Mouse (Mus musculus) A20 (cell line): Measurements from ENCODE around the gene Lrrc28.

Experiments used
- DNase-seq: peaks from one replicate; pipeline ENCODE4 v3.0.0-alpha.2; 2011; ENCODE audit warnings: low read depth, low spot score

Gene Lrrc28

GRCm38 (mm10) chr7:67645681-67646014, 580 bp upstream of the Lrrc28 start:
- DNase-seq = no peak

GRCm38 (mm10) chr7:67644291-67644690, 777 bp downstream of the Lrrc28 start:
- no peak for DNase-seq

DNA sequence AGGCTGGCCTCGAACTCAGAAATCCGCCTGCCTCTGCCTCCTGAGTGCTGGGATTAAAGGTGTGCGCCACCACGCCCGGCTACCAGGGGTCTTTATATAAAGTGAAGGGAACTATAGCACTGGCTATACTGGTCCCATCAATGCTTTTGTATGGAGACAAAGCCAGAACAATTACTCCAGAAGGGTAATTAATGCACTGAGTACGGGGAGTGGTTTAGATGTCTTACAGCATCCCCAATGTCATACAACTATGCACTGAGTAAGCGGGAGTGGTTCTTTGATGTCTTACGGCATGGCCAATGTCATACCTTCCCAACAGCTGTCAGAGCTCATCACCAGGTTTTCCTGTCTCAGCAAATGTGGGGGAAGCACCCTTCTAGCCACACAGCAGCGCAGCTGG, 2.1 kb downstream of the Lrrc28 start:
- DNase-seq = no peak

DNA sequence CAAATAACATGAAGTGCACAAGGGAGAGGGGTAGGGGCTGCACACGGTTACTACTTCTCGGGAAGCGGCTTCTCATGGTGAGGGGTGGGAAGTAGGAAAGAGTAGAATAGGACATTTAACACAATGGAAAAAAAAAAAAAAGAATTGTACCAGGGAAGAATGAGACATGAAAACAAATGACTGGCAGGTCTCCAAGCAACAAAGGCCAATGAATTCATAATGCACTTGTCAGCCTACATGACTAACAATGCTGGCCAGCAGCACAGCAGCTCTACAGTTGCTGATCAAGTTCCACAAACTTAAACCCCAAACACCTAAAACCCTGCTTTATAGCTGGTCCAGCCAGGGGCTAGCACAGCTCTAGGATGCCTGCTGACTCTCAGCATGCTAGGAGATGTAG, 6.1 kb downstream of the Lrrc28 start:
- no peak for DNase-seq

DNA sequence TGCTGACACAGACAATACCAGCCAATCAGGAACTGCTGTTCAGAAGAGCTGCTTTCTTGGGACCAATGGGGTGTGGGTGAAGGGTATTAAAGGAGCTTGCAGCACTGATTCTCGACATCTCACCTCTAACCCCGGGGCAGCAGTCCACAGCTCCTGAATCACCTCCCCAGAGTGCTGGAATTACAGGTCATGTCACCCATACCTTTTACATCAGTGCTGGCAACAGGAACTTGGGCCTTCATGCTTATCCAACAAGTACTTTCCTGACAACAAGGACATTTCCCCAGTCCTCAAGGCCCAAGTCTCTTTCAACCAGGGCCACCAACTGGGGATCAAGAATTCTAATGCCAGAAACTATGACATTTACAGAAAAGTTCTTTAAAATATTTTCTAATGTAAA, 8.9 kb downstream of the Lrrc28 start:
- DNase-seq = no peak

GRCm38 (mm10) chr7:67634210-67634609, 10.9 kb downstream of the Lrrc28 start:
- DNase-seq = no peak

- DNase-seq = peak; percentile 32
Observed at GRCm38 (mm10) chr7:67632380-67632779, 12.7 kb downstream of the Lrrc28 start.

DNA sequence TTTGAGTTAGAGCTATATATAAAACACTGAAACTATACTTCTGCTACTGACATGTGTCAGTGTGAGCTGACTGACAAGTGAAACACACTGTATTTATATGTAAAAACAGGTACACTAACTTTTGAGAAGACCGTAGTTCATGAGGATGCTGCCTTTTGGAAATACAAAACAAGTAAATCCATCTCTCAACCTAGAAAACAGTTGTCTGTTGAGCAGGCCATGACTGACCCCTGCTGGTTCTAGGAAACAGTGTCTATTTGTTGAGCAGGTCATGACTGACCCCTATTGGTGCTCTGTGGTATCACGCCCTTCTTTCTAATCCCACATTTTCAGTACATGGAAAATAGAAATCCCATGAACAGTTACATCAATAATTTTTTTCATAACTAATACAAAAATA, 14.3 kb downstream of the Lrrc28 start:
- DNase-seq = peak; percentile 80

- peak; percentile 47 for DNase-seq
Observed at GRCm38 (mm10) chr7:67629681-67630080, 15.4 kb downstream of the Lrrc28 start.

GRCm38 (mm10) chr7:67626671-67627070, 18.4 kb downstream of the Lrrc28 start:
- DNase-seq = no peak

- no peak for DNase-seq
Observed at GRCm38 (mm10) chr7:67622151-67622550, 22.9 kb downstream of the Lrrc28 start.

DNA sequence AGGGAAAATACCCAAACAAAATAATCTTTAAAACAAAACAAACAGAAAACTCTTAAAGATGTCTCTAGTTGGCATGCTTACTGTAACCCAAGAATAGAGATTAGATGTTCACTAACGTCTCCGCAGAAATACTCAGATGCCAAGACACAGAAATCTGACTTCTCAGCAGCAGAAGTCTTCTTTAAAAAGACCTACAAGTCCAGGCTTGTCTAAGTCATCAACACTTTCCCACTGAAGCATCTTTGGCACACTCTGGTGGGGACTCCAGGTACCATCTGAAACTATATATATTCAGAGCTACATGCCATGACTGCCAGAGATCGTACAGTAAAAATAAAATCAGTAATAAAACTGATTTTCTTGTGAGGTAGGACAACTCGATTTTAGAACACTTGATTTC, 25.2 kb downstream of the Lrrc28 start:
- peak; percentile 38 for DNase-seq

DNA sequence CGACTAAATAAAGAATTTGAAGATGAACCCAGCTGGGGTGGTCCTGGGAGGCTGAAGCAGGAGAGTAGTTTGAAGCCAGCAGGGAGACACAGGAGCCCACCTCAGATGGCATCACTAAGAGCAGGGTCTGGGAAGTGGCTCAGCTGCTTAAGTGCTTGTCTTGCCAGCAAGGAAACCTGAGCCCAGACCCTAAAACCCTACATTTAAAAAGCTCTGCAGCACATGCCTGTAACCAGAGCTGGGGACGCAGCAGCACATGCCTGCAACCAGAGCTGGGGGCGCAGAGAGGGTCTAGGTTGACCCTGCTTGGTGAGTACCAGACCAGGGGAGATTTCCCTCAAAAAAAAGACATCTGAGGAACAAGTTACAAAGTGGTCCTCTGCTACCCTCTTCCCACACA, 26.8 kb downstream of the Lrrc28 start:
- no peak for DNase-seq

GRCm38 (mm10) chr7:67617646-67618045, 27.4 kb downstream of the Lrrc28 start:
- DNase-seq = no peak

DNA sequence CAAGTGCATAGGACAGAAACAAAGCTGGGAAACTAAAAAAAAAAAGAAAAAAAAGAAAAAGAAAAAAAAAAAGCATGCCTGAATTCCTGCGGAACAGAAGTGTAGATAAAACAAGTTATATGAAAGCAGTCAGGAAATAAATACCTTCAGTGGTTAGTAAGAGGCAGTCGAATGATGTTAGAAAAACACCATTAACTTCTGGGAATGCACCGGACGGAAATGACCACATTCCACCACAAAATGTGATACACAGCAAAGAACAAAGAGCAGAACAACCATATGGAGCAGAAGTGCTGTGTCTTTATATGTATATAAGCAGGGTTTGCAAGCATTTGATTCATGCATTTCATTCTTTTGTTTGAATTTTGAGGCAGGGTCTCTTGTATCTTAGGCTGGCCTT, 28.2 kb downstream of the Lrrc28 start:
- no peak for DNase-seq

DNA sequence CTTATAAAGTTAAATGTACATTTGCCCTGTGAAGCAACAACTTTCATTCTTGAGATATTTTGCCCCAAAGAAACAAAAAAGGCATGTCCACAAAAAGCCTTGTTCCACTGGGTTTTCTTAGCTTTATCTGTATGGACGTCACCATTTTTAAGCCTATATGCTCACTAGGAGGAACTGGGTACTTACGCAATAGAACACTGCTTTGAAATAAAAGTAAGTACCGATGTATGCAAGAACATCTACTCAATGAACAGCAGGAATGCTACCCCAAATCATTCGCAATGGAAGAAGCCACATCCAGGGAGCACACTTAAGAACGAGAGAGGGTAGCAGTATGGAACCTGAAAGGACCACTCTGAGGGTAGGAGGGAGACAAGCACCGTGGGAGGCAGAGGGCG, 30.6 kb downstream of the Lrrc28 start:
- no peak for DNase-seq

GRCm38 (mm10) chr7:67613795-67614463, 31.1 kb downstream of the Lrrc28 start:
- DNase-seq = no peak

GRCm38 (mm10) chr7:67608348-67609024, 36.6 kb downstream of the Lrrc28 start:
- DNase-seq = no peak

DNA sequence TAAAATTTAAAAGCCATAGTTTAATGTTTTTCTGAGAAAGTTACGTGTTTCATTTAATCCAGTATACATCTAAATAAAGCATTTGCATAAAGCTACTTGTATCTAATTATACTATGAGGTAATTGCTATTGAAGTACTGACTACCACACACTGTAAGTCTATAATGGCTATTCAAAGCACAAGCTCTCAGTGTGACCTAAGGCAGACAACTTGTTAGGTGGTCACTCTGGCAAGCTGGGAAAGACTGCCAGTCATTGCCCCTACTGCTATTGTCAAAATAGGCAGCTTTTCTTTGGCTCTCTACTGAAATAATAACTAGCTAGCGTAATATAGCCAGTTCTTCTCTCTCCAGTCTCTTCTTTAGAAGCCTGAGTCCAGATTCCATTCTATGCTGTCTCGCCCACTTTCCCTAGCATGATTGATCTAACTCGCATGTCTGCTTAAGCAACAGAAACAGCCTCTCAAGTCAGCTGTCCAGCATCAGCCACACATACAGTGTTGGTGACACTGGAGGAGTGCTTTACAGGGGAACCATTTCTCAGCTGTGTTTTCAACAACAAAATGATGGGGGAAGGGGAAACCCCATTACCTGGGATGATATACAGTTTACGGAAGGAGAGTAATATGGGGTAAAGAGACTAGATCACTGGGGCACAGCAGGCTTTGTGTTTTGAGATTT, 37.3 kb downstream of the Lrrc28 start:
- no peak for DNase-seq

DNA sequence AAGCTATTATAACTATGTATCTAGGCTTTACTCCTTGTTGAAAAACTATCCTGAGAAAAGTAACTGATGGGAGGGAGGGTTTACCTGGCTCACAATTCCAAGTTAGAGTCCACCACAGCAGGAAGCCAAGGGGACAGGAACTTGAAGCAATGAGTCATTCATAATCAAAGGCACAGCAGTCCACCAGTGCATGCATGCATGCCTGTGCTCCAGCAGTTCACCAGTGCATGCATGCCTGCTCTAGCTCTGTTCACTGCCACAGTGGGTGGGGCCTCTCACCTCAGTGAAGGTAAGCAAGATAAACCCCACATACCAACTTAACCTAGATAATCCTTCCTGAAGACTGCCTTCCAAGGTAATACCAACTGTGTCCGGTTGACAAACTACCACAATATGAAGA, 38.8 kb downstream of the Lrrc28 start:
- no peak for DNase-seq

DNA sequence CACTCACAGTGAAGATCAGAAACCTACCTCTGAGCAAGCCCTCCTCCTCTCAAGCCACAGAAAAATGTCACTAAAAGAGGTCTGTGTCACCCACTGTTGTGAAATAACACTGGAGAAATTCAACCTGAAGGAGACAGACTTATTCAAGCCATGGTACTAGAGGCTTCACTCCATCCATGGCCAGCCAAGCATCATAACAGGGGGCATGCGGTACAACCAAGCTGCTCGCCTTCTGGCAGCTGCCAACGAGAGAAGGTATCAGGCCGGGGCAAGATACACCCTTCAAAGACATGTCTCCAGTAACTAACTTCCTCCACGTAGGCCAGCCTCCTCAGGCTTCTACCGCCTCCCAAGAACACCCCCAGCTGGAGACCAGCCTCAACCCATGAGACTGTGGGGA, 40.0 kb downstream of the Lrrc28 start:
- DNase-seq = peak; percentile 8

DNA sequence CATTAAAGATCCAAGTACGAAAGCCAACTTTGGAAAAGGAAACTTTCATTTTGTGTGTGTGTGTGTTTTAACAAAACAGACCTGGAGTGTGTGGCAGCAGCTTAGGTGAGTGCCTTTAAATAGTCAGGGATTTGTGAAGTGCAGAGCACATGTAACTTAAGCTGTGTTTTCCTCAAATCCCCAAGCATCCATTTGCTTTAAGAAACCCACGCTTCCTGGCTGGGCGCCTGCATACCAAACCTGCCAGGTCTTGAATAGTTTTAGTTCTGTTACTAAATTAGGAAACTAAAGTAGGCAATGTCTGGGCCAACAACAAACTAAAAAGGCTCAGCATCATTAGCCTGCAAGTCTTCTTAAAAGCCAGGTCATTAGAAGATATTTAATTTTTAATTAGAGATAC, 47.0 kb downstream of the Lrrc28 start:
- DNase-seq = no peak

GRCm38 (mm10) chr7:67596961-67597360, 48.1 kb downstream of the Lrrc28 start:
- no peak for DNase-seq
